Mouse (Mus musculus) effector memory CD4-positive, alpha-beta T cell, adult 7 months (primary cell): ENCODE results near the gene Myo1f. TPM values are rescaled to one million over a fixed set of nuclear protein-coding genes. Genes with fewer than 3 reads are reported as not detected.

Experiments
- polyA plus RNA-seq: library from polyadenylated mRNA; unstranded; fragments of 100-300 nt; shearing (Covaris generic); gene quantifications from one replicate; pipeline ENCODE4 v1.2.1, GENCODE M21; 2017

Myo1f gene
- polyA plus RNA-seq = 198 TPM

GRCm38 (mm10) chr17:33555223-33555855 is at the start of gene Myo1f:
TSS of gene Myo1f (plus strand) at chr17:33555707.

GRCm38 (mm10) chr17:33523918-33524755 is 31.4 kb upstream of the Myo1f start, which contains the start of gene Adamts10:
TSS of gene Adamts10 (plus strand) at chr17:33524204.

GRCm38 (mm10) chr17:33628621-33629486 is 73.3 kb downstream of the Myo1f start, which contains the start of gene Zfp414:
TSS of gene Zfp414 (plus strand) at chr17:33629090.

GRCm38 (mm10) chr17:33637516-33638276 is 82.2 kb downstream of the Myo1f start, which contains the start of gene Pram1:
TSS of gene Pram1 (plus strand) at chr17:33638056.

Other genes with a start within 250 kb of the Myo1f start
- 7.6 TPM for gene Zfp81, start 196.8 kb upstream of the Myo1f start, polyA plus RNA-seq
- 6.4 TPM for gene Zfp101, start 161.1 kb upstream of the Myo1f start, polyA plus RNA-seq
- not detected for gene Actl9, start 122.8 kb upstream of the Myo1f start, polyA plus RNA-seq
- gene Adamts10, start 31.5 kb upstream of the Myo1f start, polyA plus RNA-seq = 104 TPM
- gene Zfp414, start 73.4 kb downstream of the Myo1f start, polyA plus RNA-seq = 32.3 TPM
- gene Pram1, start 82.3 kb downstream of the Myo1f start, polyA plus RNA-seq = 0.33 TPM
- 324 TPM for gene Hnrnpm, start 131.2 kb downstream of the Myo1f start, polyA plus RNA-seq
- 96.9 TPM for gene March2, start 163.0 kb downstream of the Myo1f start, polyA plus RNA-seq
- 316 TPM for gene Rab11b, start 204.8 kb downstream of the Myo1f start, polyA plus RNA-seq
- gene Angptl4, start 226.1 kb downstream of the Myo1f start, polyA plus RNA-seq = 1.1 TPM